24 mouse cellular contexts compared by ENCODE assay signal in genomic region chr7:81105525-81105924, GRCm38 (mm10). TPM values are rescaled to one million over a fixed set of nuclear protein-coding genes. Genes with fewer than 3 reads are reported as not detected.
DNase-seq lines count a peak whose midpoint lies in the region; TF ChIP-seq lines count a peak whose summit lies in the region.
"Had no signal": no experiment of that assay in that cellular context is flagged by ENCODE, and none has a peak within 500 bp of the region (broad histone marks: within the 10 kb centered on the region; RNA-seq: fewer than 3 reads in every experiment).

No protein-coding gene starts in this region.

- DNase-seq in heart, adult 11 months, result peak; percentile 96
- DNase-seq in heart, postnatal 36 days, result no peak
- peak; percentile 37 for DNase-seq in left cerebral cortex, postnatal 4 days
- no peak for DNase-seq in left cerebral cortex, adult 18-20 months (ENCODE audit: low spot score in 2 of 2)
- peak; percentile 14 for DNase-seq in MN1 (ENCODE audit: low spot score)
- no peak for DNase-seq in kidney, postnatal 25 days
- DNase-seq: adrenal gland, adult 8-10 months; cerebellum, adult 18-20 months; cerebellum, postnatal 25 days; forebrain, postnatal 0 days; kidney, postnatal 36 days; liver, embryonic 13.5 days; lung, adult 2 months; thymus, adult 18-20 months; thymus, postnatal 36 days had no signal

- no peak overlapping the region for H3ac ChIP-seq in myocyte (ENCODE audit: control insufficient read depth, insufficient read length)

- no peaks in the 10 kb centered on the region for H3K36me3 ChIP-seq in myocyte (ENCODE audit: control insufficient read depth, insufficient read depth)
- H3K36me3 ChIP-seq: embryonic facial prominence, embryonic 12.5 days; liver, embryonic 13.5 days; neural tube, embryonic 13.5 days had no signal

- TF ChIP-seq POLR2A in myocyte (IDR thresholded peaks at IDR 0.05; ENCODE audit: insufficient read length, low read depth), result no peak

- no peaks in the 10 kb centered on the region for H3K27me3 ChIP-seq in myocyte (ENCODE audit: control insufficient read depth, insufficient read depth, insufficient read length)
- H3K27me3 ChIP-seq: embryonic facial prominence, embryonic 12.5 days; neural tube, embryonic 13.5 days had no signal

- H3K4me2 ChIP-seq in myocyte (ENCODE audit: low read depth), result no peak overlapping the region
- H3K4me2 ChIP-seq: embryonic facial prominence, embryonic 12.5 days; liver, embryonic 13.5 days; neural tube, embryonic 13.5 days had no signal

- intact Hi-C loops in heart, postnatal 36 days (cut with DNase I), result no loop called here
- intact Hi-C loops in left cerebral cortex, postnatal 4 days (cut with DNase I), result no loop called here

- H3K4me3 ChIP-seq in myocyte, result no peak overlapping the region
- H3K4me3 ChIP-seq: embryonic facial prominence, embryonic 12.5 days; liver, embryonic 13.5 days; neural tube, embryonic 13.5 days had no signal

- H3K79me2 ChIP-seq in myocyte (ENCODE audit: control insufficient read depth, insufficient read depth), result no peaks in the 10 kb centered on the region

TF ChIP-seq in myocyte, 11 proteins besides CTCF, POLR2A, EP300 and RAD21:
- no peak for TF ChIP-seq CEBPB (IDR thresholded peaks at IDR 0.05; ENCODE audit: insufficient read depth, poor library complexity, severe bottlenecking)
- peak; percentile 41 for TF ChIP-seq TCF3 (IDR thresholded peaks at IDR 0.05; ENCODE audit: insufficient read length, low read depth)
- TF ChIP-seq MYOD1 (IDR thresholded peaks at IDR 0.05; ENCODE audit: control insufficient read depth in 1 of 3, insufficient read length in 2 of 3, low read depth in 2 of 3), result peak in 2 of 3 experiments; percentile 73 to 86
- TF ChIP-seq MYOG (IDR thresholded peaks at IDR 0.05; ENCODE audit: control insufficient read depth in 1 of 3, insufficient read depth in 1 of 3, insufficient read length in 2 of 3, low read depth in 2 of 3), result peak; percentile 62 to 93 (median 84)
- TF ChIP-seq TCF12 (IDR thresholded peaks at IDR 0.05; ENCODE audit: insufficient read depth, poor library complexity, severe bottlenecking), result peak; percentile 32
- no peak for TF ChIP-seq USF1 (IDR thresholded peaks at IDR 0.05; ENCODE audit: low read depth)
- TF ChIP-seq POLR2AphosphoS2 (IDR thresholded peaks at IDR 0.05; ENCODE audit: insufficient read length, low read depth), result no peak
- TF ChIP-seq E2F4 (IDR thresholded peaks at IDR 0.05; ENCODE audit: insufficient read depth), result no peak

RNA-seq across cellular contexts. Expression of gene Slc28a1, which starts 9.1 kb away (rescaled TPM):
- under 1 TPM in 1 of 2 experiments, not detected in 1; 0.16 TPM for total RNA-seq in heart, postnatal 36 days (2021)
- total RNA-seq in left cerebral cortex, postnatal 4 days (2021), result under 1 TPM in 1 of 2 experiments, not detected in 1; 0.12 TPM
- total RNA-seq in left cerebral cortex, adult 18-20 months (2021), result under 1 TPM; 0.16 to 0.30 TPM
- not detected for polyA plus RNA-seq in myocyte (2012; fragmentation: generic; extraction: Trizol)
- total RNA-seq: adrenal gland, adult 8-10 months; layer of hippocampus, adult 8-10 months; MEL had no signal
- polyA plus RNA-seq: activated CD4-positive, CD25-positive, alpha-beta regulatory T cell, adult 4 months; embryonic facial prominence, embryonic 12.5 days; forebrain, embryonic 11.5 days; hindbrain, embryonic 16.5 days; macrophage; neural tube, embryonic 13.5 days had no signal

RNA-seq across cellular contexts. Expression of gene Alpk3, which starts 48.1 kb away (rescaled TPM):
- total RNA-seq in heart, postnatal 36 days (2021), result 100 to 1,000 TPM; 107 to 112 TPM
- total RNA-seq in left cerebral cortex, postnatal 4 days (2021), result under 1 TPM; 0.58 to 0.62 TPM
- total RNA-seq in left cerebral cortex, adult 18-20 months (2021), result under 1 TPM; 0.23 to 0.30 TPM
- 22.4 TPM for polyA plus RNA-seq in myocyte (2012; fragmentation: generic; extraction: Trizol)
- polyA plus RNA-seq: forebrain, embryonic 11.5 days had no signal

Comparison
In these comparisons a context has a peak if more than half of its experiments do, and no peak if none do; other contexts are left out.
1. DNase-seq: peak in heart, adult 11 months (single experiment), left cerebral cortex, postnatal 4 days (single experiment) and MN1 (single experiment); none in heart, postnatal 36 days (0 of 2), left cerebral cortex, adult 18-20 months (0 of 2) and kidney, postnatal 25 days (0 of 2).
2. RNA of gene Alpk3, which starts 48.1 kb away (total RNA-seq): 107 to 112 TPM in heart, postnatal 36 days; 0.58 to 0.62 TPM in left cerebral cortex, postnatal 4 days and 0.23 to 0.30 TPM in left cerebral cortex, adult 18-20 months; every median in the first group is over 10 times any median in the second.